Mouse (Mus musculus): ENCODE data around the gene Auts2. TPM values are rescaled to one million over a fixed set of nuclear protein-coding genes. Genes with fewer than 3 reads are reported as not detected.

Auts2 gene
- total RNA-seq, 2 experiments from 2014 or later = 179 to 184 TPM

DNA sequence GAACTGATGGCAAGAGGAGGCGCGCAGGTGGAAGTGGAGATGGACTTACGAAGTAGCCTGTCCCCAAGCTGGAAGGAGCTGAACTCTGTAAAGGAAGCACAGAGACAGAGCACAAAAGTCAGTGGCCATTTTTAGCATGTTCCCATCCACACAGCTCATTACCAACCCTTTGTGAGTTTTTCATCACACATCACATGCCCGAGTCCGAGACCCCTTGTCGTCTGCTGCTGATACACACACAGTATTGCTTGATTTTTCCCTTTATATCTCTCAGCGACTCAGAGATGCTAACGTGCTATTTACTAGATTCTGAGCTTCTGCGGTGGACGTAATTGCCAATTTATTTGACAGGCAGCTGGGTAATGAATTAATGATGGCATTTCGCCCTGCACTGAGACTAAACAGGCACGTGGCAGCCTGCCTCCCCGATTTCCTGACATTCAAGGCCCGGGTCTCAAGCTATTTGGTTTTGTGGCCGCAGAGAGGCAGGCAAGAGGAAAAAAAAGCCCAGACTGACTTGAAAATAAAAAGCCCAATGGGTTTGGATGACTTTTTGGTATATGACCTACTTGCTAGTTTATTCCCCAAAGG, 512.1 kb downstream of the Auts2 start:
- intact Hi-C loops (cut with DNase I) = no loop called here
- peak; percentile 12 for DNase-seq

DNA sequence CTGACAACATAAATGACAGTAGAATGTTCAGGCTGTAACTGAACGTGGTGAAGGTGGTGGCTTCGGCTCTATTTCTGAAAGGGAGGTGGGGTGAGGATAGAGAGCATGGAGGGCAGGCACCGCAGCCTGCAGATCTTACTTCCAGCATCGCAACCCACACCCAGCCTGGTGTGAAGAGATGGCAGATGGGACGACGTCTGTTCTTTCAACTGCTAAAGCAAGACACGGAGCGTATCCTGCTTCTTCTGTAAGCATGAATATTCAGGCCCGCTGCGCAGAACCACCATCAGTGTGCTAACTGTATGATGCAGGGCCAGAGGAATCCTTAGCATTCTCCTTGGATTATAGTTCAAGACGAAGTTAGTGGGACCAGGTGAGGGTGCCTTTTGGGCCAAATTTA, 513.5 kb downstream of the Auts2 start:
- intact Hi-C loops (cut with DNase I) = no loop called here
- DNase-seq = peak; percentile 43

- DNase-seq = no peak
- intact Hi-C loops (cut with DNase I) = no loop called here
Observed at GRCm38 (mm10) chr5:132029038-132029437, 514.1 kb downstream of the Auts2 start.

GRCm38 (mm10) chr5:132027859-132028498, 515.2 kb downstream of the Auts2 start:
- intact Hi-C loops (cut with DNase I) = no loop called here
- no peak for DNase-seq

GRCm38 (mm10) chr5:132013296-132013695, 529.8 kb downstream of the Auts2 start:
- intact Hi-C loops (cut with DNase I) = no loop called here
- no peak for DNase-seq

DNA sequence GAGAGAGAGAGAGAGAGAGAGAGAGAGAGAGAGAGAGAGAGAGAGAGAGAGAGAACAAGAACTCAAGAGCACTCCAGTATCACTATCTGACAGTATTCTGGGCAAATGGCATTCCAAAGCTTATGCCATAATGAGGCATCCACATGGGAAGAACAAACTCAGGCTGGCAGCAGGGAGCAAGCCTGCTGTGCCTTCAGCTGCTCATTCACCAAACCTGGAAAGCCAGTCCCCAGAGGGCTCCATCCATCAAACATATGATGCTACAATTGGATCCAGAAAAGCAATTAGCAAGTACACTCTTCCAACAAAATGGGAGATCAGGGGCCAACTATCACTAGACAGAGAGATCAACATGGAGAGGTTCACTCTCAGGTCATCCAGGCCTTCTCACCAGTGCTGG, 531.3 kb downstream of the Auts2 start:
- intact Hi-C loops (cut with DNase I) = no loop called here
- peak; percentile 65 for DNase-seq

GRCm38 (mm10) chr5:132008703-132009222, 534.4 kb downstream of the Auts2 start:
- intact Hi-C loops (cut with DNase I) = no loop called here
- no peak for DNase-seq

DNA sequence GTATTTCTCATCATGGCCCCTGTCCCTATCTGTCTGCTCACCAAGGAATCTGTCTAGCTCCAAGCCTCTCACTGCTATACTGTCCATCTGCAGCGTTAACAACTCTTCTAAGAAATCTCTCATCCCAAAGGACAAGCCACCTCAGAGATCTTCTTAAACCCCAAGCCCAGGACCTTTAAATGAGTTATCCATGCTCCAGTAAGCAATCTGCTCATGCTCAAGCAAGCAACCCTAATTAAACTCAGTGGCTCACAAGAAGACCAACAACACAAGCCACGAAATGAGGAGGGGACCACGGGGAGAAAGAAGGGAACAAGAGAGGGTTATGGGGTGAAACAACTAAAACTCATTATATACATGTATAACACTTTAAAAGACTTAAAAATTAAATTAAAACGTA, 535.2 kb downstream of the Auts2 start:
- DNase-seq = no peak
- intact Hi-C loops (cut with DNase I) = no loop called here

GRCm38 (mm10) chr5:131992681-131993211, 550.4 kb downstream of the Auts2 start:
- intact Hi-C loops (cut with DNase I) = no loop called here
- no peak for DNase-seq

DNA sequence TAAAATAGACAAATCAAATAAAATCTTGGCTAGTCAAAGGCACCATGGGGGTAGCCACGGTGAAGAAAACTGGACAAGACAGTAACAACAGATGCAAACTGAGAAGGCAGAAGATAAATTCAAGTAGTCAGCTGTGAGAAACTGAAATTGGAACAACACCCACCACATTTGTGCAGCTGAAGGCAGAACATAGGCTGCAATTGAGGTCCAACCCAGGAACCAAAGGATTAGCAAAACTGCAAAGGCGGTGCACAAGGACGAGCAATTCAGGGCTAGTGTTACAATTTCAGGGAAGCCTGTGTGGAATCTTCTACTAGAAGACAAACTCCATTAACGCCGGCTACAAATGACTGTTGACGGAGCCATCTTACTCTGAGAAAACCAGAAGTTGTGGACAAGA, 550.9 kb downstream of the Auts2 start:
- no peak for DNase-seq
- intact Hi-C loops (cut with DNase I) = no loop called here

DNA sequence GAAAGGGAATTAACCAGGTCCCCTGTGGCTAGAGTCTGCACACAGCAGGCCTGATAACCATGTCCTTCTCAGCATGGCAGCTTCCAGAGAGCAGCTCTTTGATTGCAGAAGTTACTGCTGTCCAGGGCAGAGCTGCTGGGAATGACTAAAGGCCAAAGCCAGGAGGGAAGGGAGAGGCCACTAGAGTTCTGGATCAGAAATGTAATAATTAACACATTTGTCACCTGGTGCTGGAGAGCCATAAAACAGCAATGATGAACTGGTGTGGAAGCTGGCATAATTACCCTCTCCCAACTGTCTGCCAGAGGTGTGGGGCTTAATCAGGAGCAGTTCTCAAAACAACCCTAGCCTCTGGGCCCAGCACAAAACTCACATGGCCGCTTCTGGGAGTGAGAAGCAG, 552.6 kb downstream of the Auts2 start:
- intact Hi-C loops (cut with DNase I) = no loop called here
- no peak for DNase-seq

- intact Hi-C loops (cut with DNase I) = no loop called here
- no peak for DNase-seq
Observed at GRCm38 (mm10) chr5:131981451-131981850, 561.7 kb downstream of the Auts2 start.

DNA sequence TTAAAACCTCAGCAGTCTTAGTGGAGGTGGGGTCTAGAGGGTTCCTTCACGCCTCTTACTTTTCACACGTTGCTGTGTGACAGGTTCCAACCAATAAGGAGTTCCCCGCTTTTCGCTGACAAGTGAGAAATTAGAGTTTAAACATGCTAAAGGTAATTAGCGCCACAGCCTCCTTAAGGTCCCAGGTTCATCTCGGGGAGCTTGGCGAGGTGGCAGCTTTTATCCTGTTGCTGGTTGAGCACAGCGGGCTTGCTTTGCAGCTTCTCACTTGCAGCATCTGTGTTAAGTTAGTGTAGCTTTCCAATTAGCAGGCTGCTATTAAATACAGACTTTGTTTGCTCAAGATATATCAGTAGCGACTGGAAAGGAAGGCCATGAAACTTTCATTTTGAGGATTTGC, 564.2 kb downstream of the Auts2 start:
- DNase-seq = no peak
- intact Hi-C loops (cut with DNase I) = no loop called here

GRCm38 (mm10) chr5:131977497-131977896, 565.6 kb downstream of the Auts2 start:
- no peak for DNase-seq
- intact Hi-C loops (cut with DNase I) = no loop called here

GRCm38 (mm10) chr5:131971901-131972300, 571.2 kb downstream of the Auts2 start:
- intact Hi-C loops (cut with DNase I) = no loop called here
- DNase-seq = no peak

GRCm38 (mm10) chr5:131965499-131965898, 577.6 kb downstream of the Auts2 start:
- intact Hi-C loops (cut with DNase I) = no loop called here
- DNase-seq = no peak

DNA sequence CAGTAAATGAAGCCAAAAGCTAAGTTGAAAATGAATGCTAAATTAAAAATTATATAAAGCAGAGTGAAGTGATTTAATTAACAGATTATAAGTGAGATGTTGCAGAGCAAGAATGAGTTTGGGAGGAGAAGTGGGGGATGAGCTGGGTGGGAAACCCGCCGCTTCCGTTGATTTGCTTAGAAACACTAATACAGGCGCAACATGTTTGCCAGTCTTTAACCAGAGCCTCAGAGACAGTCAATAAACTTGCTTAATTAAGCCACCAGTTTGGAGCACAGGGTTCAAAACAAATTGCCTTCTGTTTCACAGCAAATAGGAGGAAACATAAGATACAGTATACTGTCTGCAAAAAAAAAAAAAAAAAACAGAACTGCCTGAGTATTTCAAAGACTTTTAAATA, 579.6 kb downstream of the Auts2 start:
- intact Hi-C loops (cut with DNase I) = no loop called here
- DNase-seq = no peak

DNA sequence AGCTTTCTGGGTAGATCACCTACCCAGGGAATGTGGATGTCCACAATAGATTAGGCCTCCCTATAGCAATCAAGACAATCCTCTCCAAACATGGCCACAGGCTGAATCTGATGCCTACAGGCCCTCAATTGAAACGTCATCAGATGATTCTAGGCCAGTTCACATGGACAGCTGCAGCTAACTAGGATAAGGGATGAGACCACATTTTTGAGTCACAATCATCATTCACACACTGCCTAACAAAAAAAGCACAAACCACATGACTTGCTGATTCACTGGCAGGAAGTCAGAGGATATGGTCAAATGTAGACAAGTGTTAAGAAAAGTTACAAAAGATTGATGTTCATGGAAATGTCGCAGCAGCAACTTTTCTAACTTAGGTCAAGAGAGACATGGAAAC, 581.3 kb downstream of the Auts2 start:
- DNase-seq = no peak
- intact Hi-C loops (cut with DNase I) = no loop called here

- intact Hi-C loops (cut with DNase I) = no loop called here
Observed at GRCm38 (mm10) chr5:131960432-131960831, 582.7 kb downstream of the Auts2 start.

GRCm38 (mm10) chr5:131956998-131957397, 586.1 kb downstream of the Auts2 start:
- no peak for DNase-seq
- intact Hi-C loops (cut with DNase I) = no loop called here

More at GRCm38 (mm10) chr5:131960432-131960831, 582.7 kb downstream of the Auts2 start:
- no peak for DNase-seq

DNA sequence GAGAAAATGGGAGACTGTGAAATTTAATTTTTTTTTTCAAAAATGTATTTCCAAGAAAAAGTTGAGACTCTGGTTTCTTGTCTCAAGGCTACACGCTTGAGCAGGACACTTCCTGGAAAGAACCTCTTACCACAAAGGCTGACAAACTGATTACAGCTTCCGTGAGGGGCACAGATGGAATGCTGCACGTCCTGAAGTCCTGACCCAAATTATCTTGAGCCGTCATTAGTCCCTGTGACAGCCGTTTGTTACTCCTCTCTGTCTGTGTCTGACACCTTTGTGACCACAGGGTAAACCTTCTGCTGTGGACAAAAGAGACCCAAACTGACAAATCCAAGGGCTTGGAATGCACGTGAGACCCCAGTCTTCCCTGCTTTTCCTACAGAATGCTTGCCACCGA, 587.1 kb downstream of the Auts2 start:
- intact Hi-C loops (cut with DNase I) = no loop called here
- DNase-seq = no peak

Data from left cerebral cortex, postnatal 4 days (tissue).